Mouse (Mus musculus): ENCODE data around the gene Adgrg5. TPM values are rescaled to one million over a fixed set of nuclear protein-coding genes. Genes with fewer than 3 reads are reported as not detected.

Adgrg5 gene
- polyA plus RNA-seq, 1 experiment, result not detected

DNA sequence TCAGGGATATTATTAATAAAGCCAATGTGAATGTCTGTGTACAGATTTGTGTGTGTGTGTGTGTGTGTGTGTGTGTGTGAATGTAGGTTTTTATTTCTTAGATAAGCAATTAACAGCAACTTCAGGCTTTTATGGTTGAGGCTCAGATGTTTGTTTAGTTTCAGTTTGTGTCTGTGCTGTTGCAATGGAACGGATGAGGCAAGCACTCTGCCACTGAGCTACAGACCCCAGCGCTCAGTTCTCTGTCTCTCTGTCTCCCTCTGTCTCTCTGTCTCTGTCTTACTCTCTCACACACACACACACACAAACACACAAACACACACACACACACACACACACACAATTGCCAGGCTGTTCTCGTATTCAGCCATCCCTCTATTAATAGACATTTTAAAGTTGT lies 4.7 kb downstream of the Adgrg5 start:
- TF ChIP-seq REST (IDR thresholded peaks at IDR 0.05; ENCODE audit: insufficient read depth, insufficient read length), result no peak
- Histone ChIP-seq H3K4me2 (ENCODE audit: low read depth) (no peak overlapping the region), H3K36me3 (ENCODE audit: control insufficient read depth, insufficient read depth) (no peaks in the 10 kb centered on the region), H3K4me3 (no peak overlapping the region), H3K27me3 (ENCODE audit: control insufficient read depth, insufficient read depth, insufficient read length) (peaks cover 5% of the 10 kb centered on the region), H3ac (ENCODE audit: control insufficient read depth, insufficient read length) (no peak overlapping the region), H3K79me2 (ENCODE audit: control insufficient read depth, insufficient read depth) (no peaks in the 10 kb centered on the region)

DNA sequence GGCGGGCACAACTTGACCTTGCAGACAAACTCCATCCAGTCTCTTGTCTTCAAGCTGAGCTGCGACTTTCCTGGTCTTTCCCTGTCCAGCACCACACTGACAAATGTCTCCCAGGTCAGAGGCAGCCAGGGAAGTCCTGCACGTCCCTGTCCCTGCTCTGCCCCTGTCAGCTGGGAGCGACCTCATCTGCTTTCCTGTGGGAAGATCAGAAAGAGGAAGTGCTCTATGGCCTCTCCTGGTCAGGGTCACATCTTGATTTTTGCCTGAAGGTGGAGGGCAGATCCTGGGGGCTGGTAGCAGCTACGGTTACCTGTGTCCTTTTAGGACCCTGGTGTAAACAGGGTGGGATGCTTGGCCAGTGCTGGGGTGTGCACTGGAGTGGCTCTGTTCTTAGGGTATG lies 10.4 kb downstream of the Adgrg5 start:
- Histone ChIP-seq H3K36me3 (ENCODE audit: control insufficient read depth, insufficient read depth) (no peaks in the 10 kb centered on the region), H3K27me3 (ENCODE audit: control insufficient read depth, insufficient read depth, insufficient read length) (peaks cover 46% of the 10 kb centered on the region), H3ac (ENCODE audit: control insufficient read depth, insufficient read length) (no peak overlapping the region), H3K4me2 (ENCODE audit: low read depth) (no peak overlapping the region), H3K4me3 (no peak overlapping the region), H3K79me2 (ENCODE audit: control insufficient read depth, insufficient read depth) (no peaks in the 10 kb centered on the region)
- TF ChIP-seq POLR2A (IDR thresholded peaks at IDR 0.05; ENCODE audit: insufficient read length, low read depth) (no peak), POLR2AphosphoS2 (IDR thresholded peaks at IDR 0.05; ENCODE audit: insufficient read length, low read depth) (no peak), SRF (IDR thresholded peaks at IDR 0.05; ENCODE audit: control insufficient read depth, insufficient read length, low read depth) (no peak), TCF3 (IDR thresholded peaks at IDR 0.05; ENCODE audit: insufficient read length, low read depth) (no peak), USF1 (IDR thresholded peaks at IDR 0.05; ENCODE audit: low read depth) (no peak), MYOD1 (IDR thresholded peaks at IDR 0.05; ENCODE audit: control insufficient read depth in 1 of 3, insufficient read length in 2 of 3, low read depth in 2 of 3) (no peak), E2F4 (IDR thresholded peaks at IDR 0.05; ENCODE audit: insufficient read depth) (no peak), MAX (IDR thresholded peaks at IDR 0.05; ENCODE audit: low read depth) (no peak), TCF12 (IDR thresholded peaks at IDR 0.05; ENCODE audit: insufficient read depth, poor library complexity, severe bottlenecking) (no peak), MYOG (IDR thresholded peaks at IDR 0.05; ENCODE audit: control insufficient read depth in 1 of 3, insufficient read depth in 1 of 3, insufficient read length in 2 of 3, low read depth in 2 of 3) (no peak), CEBPB (IDR thresholded peaks at IDR 0.05; ENCODE audit: insufficient read depth, poor library complexity, severe bottlenecking) (no peak), REST (IDR thresholded peaks at IDR 0.05; ENCODE audit: insufficient read depth, insufficient read length) (no peak)

DNA sequence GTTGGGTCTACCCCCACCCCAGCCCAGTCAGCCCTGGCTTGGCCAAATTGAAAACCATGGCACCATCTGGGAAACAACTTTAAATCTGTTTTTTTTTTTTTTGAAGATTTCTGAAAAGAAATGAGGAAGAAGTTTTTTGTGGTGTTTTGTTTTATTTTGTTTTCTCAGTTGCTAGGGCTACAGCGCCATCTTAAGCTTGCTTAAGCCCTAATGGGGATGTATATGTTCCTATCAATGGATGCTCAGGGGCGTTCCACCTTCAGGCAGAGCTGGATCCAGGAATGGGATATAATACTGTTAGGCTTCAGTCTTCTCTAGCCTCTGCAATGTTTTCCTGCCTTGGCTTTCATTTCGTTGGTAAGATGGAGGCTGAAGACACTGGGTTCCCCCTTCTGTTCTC lies 11.7 kb downstream of the Adgrg5 start:
- TF ChIP-seq TCF12 (IDR thresholded peaks at IDR 0.05; ENCODE audit: insufficient read depth, poor library complexity, severe bottlenecking), result no peak
- TF ChIP-seq POLR2A (IDR thresholded peaks at IDR 0.05; ENCODE audit: insufficient read length, low read depth), result no peak
- TF ChIP-seq MYOG (IDR thresholded peaks at IDR 0.05; ENCODE audit: control insufficient read depth in 1 of 3, insufficient read depth in 1 of 3, insufficient read length in 2 of 3, low read depth in 2 of 3), result no peak
- TF ChIP-seq MYOD1 (IDR thresholded peaks at IDR 0.05; ENCODE audit: control insufficient read depth in 1 of 3, insufficient read length in 2 of 3, low read depth in 2 of 3), result no peak
- no peak for TF ChIP-seq POLR2AphosphoS2 (IDR thresholded peaks at IDR 0.05; ENCODE audit: insufficient read length, low read depth)
- no peak for TF ChIP-seq USF1 (IDR thresholded peaks at IDR 0.05; ENCODE audit: low read depth)
- TF ChIP-seq MAX (IDR thresholded peaks at IDR 0.05; ENCODE audit: low read depth), result no peak
- no peak for TF ChIP-seq REST (IDR thresholded peaks at IDR 0.05; ENCODE audit: insufficient read depth, insufficient read length)
- TF ChIP-seq SRF (IDR thresholded peaks at IDR 0.05; ENCODE audit: control insufficient read depth, insufficient read length, low read depth), result no peak
- no peak for TF ChIP-seq E2F4 (IDR thresholded peaks at IDR 0.05; ENCODE audit: insufficient read depth)
- TF ChIP-seq TCF3 (IDR thresholded peaks at IDR 0.05; ENCODE audit: insufficient read length, low read depth), result no peak
- TF ChIP-seq CEBPB (IDR thresholded peaks at IDR 0.05; ENCODE audit: insufficient read depth, poor library complexity, severe bottlenecking), result no peak
- peaks cover 46% of the 10 kb centered on the region for H3K27me3 ChIP-seq (ENCODE audit: control insufficient read depth, insufficient read depth, insufficient read length)
- H3K36me3 ChIP-seq (ENCODE audit: control insufficient read depth, insufficient read depth), result no peaks in the 10 kb centered on the region
- H3K4me2 ChIP-seq (ENCODE audit: low read depth), result no peak overlapping the region
- no peaks in the 10 kb centered on the region for H3K79me2 ChIP-seq (ENCODE audit: control insufficient read depth, insufficient read depth)
- H3ac ChIP-seq (ENCODE audit: control insufficient read depth, insufficient read length), result no peak overlapping the region
- H3K4me3 ChIP-seq, result no peak overlapping the region

DNA sequence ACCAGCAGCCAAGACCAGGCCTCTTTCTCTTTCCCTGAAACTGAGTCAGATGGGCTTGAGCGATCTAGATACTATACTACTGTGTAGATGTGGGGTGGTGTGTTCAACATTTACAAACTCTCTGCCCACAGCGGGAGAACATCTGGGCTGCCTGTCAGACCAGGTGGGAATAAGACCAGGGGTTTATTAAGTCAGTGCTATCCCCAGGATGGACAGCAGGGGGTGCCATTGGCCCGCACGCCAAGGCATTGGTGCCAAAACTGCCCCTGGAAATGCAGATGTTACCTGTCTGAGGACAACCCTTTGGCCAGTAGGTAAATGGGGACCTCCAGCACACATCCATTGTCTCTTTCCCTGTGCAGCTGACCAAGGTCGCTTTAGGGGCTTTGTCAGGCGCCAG lies 19.1 kb downstream of the Adgrg5 start:
- Histone ChIP-seq H3K4me3 (no peak overlapping the region), H3K36me3 (ENCODE audit: control insufficient read depth, insufficient read depth) (no peaks in the 10 kb centered on the region), H3K4me2 (ENCODE audit: low read depth) (no peak overlapping the region), H3K79me2 (ENCODE audit: control insufficient read depth, insufficient read depth) (no peaks in the 10 kb centered on the region), H3ac (ENCODE audit: control insufficient read depth, insufficient read length) (no peak overlapping the region), H3K27me3 (ENCODE audit: control insufficient read depth, insufficient read depth, insufficient read length) (peaks cover 9% of the 10 kb centered on the region)
- no peak for TF ChIP-seq USF1 (IDR thresholded peaks at IDR 0.05; ENCODE audit: low read depth)
- TF ChIP-seq TCF12 (IDR thresholded peaks at IDR 0.05; ENCODE audit: insufficient read depth, poor library complexity, severe bottlenecking), result no peak
- TF ChIP-seq POLR2AphosphoS2 (IDR thresholded peaks at IDR 0.05; ENCODE audit: insufficient read length, low read depth), result no peak
- TF ChIP-seq REST (IDR thresholded peaks at IDR 0.05; ENCODE audit: insufficient read depth, insufficient read length), result no peak
- TF ChIP-seq CEBPB (IDR thresholded peaks at IDR 0.05; ENCODE audit: insufficient read depth, poor library complexity, severe bottlenecking), result no peak
- no peak for TF ChIP-seq TCF3 (IDR thresholded peaks at IDR 0.05; ENCODE audit: insufficient read length, low read depth)
- no peak for TF ChIP-seq MYOG (IDR thresholded peaks at IDR 0.05; ENCODE audit: control insufficient read depth in 1 of 3, insufficient read depth in 1 of 3, insufficient read length in 2 of 3, low read depth in 2 of 3)
- TF ChIP-seq SRF (IDR thresholded peaks at IDR 0.05; ENCODE audit: control insufficient read depth, insufficient read length, low read depth), result no peak
- no peak for TF ChIP-seq POLR2A (IDR thresholded peaks at IDR 0.05; ENCODE audit: insufficient read length, low read depth)
- TF ChIP-seq E2F4 (IDR thresholded peaks at IDR 0.05; ENCODE audit: insufficient read depth), result no peak
- TF ChIP-seq MYOD1 (IDR thresholded peaks at IDR 0.05; ENCODE audit: control insufficient read depth in 1 of 3, insufficient read length in 2 of 3, low read depth in 2 of 3), result no peak
- TF ChIP-seq MAX (IDR thresholded peaks at IDR 0.05; ENCODE audit: low read depth), result no peak

DNA sequence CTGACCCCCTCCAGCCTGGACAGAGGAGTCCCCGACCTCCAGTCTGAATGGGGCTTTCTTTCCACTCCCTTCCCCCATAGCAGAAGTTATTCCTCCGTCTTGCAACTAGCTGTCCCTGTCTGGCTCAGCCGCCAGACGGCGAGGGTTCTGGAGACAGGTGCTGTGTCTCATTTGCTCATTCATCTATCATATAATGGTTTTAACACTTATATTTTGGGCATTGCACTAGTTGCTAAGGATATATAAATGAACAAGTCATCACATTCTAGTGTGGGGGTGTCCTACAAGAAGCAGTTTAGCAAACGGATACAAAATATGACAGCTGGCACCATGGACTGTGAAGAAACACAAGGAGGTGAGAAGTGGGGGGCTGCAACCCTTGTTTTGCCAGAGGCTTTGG lies 21.7 kb downstream of the Adgrg5 start:
- H3ac ChIP-seq (ENCODE audit: control insufficient read depth, insufficient read length), result no peak overlapping the region
- no peaks in the 10 kb centered on the region for H3K36me3 ChIP-seq (ENCODE audit: control insufficient read depth, insufficient read depth)
- H3K4me2 ChIP-seq (ENCODE audit: low read depth), result no peak overlapping the region
- TF ChIP-seq POLR2AphosphoS2 (IDR thresholded peaks at IDR 0.05; ENCODE audit: insufficient read length, low read depth), result no peak
- TF ChIP-seq TCF12 (IDR thresholded peaks at IDR 0.05; ENCODE audit: insufficient read depth, poor library complexity, severe bottlenecking), result no peak
- peak in 1 of 3 experiments; percentile 46 for TF ChIP-seq MYOD1 (IDR thresholded peaks at IDR 0.05; ENCODE audit: control insufficient read depth in 1 of 3, insufficient read length in 2 of 3, low read depth in 2 of 3)
- TF ChIP-seq MYOG (IDR thresholded peaks at IDR 0.05; ENCODE audit: control insufficient read depth in 1 of 3, insufficient read depth in 1 of 3, insufficient read length in 2 of 3, low read depth in 2 of 3), result no peak
- no peak for TF ChIP-seq TCF3 (IDR thresholded peaks at IDR 0.05; ENCODE audit: insufficient read length, low read depth)
- H3K79me2 ChIP-seq (ENCODE audit: control insufficient read depth, insufficient read depth), result no peaks in the 10 kb centered on the region
- no peaks in the 10 kb centered on the region for H3K27me3 ChIP-seq (ENCODE audit: control insufficient read depth, insufficient read depth, insufficient read length)
- H3K4me3 ChIP-seq, result no peak overlapping the region
